Mouse (Mus musculus) left cerebral cortex, postnatal 10 days (tissue): ENCODE data around the gene Dnah6. TPM values are rescaled to one million over a fixed set of nuclear protein-coding genes. Genes with fewer than 3 reads are reported as not detected.

Experiments used
- DNase-seq, 2 experiments: peaks; one replicate each; pipeline ENCODE4 v3.0.0; 2021 to 2022; ENCODE audit warnings: low spot score in 2 of 2, mixed read lengths in 1 of 2; ENCODE audit errors: extremely low spot score in 1 of 2
- intact Hi-C: fragments of 180-260 bp; cut with DNase I; formaldehyde crosslinking; loops from one replicate; pipeline ENCODE4 v1.15.1; 2025
- total RNA-seq, 2 experiments: library from RNA; stranded (reverse); gene quantifications; 2 replicates each; pipeline ENCODE4 v1.2.3; 2021

Dnah6 gene
- total RNA-seq, 2 experiments from 2014 or later, result 1.0 to 1.1 TPM

- DNase-seq, result no peak
- intact Hi-C loops, result no loop called here
Measured at GRCm38 (mm10) chr6:73059596-73060121, 161.8 kb downstream of the Dnah6 start.

- intact Hi-C loops, result no loop called here
- no peak for DNase-seq
Measured at GRCm38 (mm10) chr6:73059162-73059561, 162.3 kb downstream of the Dnah6 start.

GRCm38 (mm10) chr6:73055347-73055746 lies 166.1 kb downstream of the Dnah6 start:
- no peak for DNase-seq
- intact Hi-C loops, result no loop called here

GRCm38 (mm10) chr6:73054807-73055206 lies 166.6 kb downstream of the Dnah6 start:
- peak in 1 of 2 experiments; percentile 20 for DNase-seq
- intact Hi-C loops, result no loop called here

DNA sequence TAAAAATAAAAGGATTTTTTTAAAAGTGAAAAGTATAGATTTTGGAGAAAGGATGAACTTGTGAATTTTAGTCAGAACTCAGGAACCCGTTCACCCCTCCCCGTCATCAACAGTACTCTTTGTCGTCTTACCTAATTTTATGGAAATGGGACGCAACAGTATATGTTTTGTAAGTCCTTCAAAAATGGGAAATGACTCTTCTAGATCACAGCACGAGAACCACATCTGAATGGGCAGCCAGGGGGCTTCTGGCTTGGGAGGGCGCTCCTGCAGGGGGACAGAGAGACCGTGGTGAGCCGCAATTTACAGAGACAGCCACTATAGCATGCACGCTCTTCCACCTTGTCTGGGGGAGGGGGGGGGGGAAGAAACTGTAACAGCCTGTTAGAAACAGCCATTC lies 167.9 kb downstream of the Dnah6 start:
- no peak for DNase-seq
- intact Hi-C loops, result no loop called here

DNA sequence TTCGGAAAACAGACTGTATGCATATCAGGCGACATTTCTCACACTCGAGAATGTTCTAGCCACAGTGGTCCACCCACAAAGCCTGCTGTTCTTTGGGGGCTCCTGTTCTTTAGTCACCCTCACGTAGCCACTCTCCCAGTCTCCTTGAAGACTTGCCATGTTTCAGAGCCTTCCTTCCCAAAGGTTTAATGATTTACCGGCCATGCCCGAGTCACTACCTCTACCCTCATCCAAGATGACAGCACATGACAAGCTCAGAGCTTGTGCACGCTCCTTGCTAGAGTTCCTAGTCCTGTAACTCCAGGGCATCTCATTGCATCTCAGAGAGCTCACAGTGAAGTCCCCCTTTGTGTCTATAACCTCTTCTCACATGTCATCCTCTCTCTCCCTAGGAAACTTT lies 174.2 kb downstream of the Dnah6 start:
- no peak for DNase-seq
- intact Hi-C loops, result no loop called here

DNA sequence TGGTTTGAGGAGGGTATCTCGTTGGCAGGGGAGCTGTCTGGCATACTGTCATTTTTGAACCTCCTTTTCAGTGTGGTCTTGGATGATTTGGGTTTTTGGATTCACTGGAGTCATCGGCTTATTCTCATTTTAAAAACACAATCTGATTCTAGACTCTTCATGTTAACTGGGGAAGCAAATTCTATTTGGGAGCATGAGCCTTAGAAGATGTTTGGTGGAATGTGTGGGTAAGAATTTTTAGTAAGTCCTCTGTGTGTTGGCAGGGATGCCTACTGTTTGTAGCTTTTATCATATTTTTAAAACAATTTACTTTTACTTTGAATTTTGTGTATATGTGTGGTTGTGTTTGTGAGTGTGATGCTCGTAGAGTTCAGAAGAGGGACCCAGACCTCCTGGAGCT lies 175.5 kb downstream of the Dnah6 start:
- intact Hi-C loops, result no loop called here
- DNase-seq, result no peak

DNA sequence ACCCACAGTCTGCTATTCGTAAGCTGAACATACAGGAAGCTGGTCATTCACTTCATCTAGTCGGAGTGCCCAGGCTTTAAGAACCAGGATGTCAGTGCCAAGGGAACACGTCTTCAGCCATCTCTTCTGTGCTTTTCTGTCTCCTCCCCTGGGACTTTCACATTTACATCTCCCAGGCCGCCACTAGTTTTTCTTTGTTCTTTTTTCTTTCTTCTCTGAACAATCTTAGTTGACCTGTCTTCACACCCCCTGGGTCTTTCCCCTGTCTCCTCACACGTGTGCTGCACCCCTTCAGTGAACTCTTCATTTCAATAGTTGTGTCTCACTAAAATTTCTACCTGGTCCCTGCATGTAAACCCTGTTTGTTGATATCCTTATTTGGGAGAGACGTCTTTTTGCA lies 179.2 kb downstream of the Dnah6 start:
- intact Hi-C loops, result no loop called here
- no peak for DNase-seq

DNA sequence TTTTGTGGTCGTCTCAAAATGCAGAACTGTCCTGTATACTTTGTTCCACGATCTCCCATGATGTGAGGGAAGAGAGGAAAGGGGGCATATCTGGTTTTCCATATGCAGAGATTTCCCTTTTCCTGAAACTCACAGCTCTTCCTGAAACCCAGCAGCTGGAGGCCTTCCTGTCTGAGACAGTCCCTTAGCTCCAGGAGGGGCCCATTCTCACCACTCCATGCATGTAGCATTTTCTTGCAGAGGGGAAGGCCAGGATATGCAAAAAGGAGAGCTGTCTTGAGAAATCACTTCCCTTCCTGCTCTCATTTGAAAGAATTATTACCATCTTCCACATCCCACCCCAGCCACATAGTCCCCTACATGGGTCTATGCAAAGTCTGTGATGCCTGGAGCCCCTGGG lies 183.2 kb downstream of the Dnah6 start:
- DNase-seq, result no peak
- intact Hi-C loops, result no loop called here

DNA sequence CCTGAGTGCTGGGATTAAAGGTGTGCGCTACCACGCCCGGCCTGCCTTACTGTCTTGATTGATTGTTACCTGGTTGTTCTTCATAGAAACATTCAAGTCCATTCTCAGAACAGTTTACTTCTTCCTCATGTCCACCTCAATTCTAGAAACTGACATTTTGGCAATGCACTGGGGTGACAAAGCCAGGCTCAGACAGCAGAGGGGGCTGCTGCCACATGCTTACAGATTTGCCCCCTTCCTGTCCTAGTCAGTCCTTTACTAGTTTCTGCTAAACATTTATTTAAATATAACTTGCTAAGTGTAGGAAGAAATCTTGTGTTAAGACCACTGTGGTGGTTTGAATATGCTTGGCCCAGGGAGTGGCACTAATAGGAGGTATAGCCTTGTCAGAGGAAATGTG lies 192.6 kb downstream of the Dnah6 start:
- no peak for DNase-seq
- intact Hi-C loops, result no loop called here

DNA sequence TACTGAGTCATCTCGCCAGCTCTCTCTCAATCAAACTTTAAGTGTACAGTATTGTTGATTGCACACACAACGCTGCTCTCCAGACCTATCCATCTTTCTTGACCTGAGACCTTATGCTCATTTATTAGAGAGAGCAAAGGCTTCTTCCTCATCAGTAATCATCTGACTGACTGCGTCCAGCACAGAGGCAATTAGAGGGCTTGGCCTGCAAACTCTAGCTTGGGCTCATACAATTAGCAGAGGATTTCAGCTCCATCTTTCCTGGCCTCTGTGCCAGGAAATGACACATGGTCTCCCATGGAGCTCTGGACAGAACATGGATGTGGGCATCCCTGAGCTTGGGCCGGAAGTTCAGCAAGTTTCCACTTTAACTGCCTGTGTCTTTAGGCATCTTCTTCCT lies 193.6 kb downstream of the Dnah6 start:
- intact Hi-C loops, result no loop called here
- no peak for DNase-seq

DNA sequence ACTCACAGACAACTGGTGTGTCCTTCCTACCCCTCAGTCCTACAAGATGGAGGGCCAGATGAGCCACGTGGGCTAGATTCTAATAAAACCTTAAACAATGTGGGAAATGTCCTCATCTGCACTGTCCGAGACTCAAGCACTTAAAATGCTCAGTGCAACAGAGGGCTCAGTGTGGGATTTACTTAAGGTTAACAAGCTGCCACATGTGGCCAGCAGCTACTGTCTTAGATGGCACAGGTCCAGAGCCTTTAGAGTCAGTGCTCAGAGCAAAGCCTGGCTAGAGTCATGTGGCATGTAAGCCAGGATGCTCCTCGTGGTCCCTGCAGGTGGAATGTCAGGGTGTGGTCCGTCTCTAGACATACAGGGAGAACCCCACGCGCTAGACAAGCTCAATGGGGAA lies 194.6 kb downstream of the Dnah6 start:
- intact Hi-C loops, result no loop called here
- no peak for DNase-seq

DNA sequence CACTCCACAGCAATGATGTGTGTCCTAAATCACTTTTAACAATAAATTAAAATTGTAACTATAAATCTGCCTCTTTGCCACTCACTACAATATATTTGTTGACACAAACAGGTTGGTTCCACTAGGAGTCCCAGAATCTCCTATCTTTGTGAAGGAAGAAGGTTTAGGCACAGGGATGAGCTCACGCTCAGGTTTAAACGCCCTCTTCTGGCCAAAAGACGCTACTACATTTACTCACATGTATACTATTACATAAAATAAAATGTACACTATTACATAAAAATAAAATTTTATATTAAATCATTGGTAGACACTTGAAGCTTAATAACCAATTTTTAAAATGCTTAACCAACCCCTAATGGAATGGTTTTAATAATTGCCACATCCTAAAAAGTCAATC lies 201.4 kb downstream of the Dnah6 start:
- intact Hi-C loops, result no loop called here
- no peak for DNase-seq

DNA sequence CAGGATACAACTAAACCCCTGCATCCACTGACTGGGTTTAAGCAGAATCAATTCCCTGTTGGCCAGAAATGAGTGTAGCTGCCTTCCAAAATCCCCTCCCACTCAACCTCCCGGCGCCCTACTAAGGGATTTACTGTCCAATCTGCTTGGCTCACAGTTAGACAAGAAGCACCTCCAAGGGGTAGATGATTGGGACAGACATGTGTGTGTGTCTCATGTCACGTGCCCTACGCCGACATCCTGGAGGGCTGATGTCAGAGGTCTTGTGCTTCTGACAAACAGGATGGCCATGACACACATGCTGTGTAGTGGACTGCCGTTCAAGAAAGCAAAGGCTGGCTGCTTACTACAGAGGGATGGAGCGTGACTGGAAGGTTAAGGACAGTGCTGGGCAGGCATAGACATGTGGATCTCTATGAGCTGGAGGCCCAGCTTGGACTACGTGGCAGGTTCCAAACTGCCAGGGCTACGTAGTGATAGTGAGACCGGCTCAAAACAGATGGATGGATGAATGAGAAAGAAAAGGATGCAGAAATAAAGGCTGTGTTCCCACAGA lies 202.6 kb downstream of the Dnah6 start:
- intact Hi-C loops, result no loop called here
- no peak for DNase-seq

DNA sequence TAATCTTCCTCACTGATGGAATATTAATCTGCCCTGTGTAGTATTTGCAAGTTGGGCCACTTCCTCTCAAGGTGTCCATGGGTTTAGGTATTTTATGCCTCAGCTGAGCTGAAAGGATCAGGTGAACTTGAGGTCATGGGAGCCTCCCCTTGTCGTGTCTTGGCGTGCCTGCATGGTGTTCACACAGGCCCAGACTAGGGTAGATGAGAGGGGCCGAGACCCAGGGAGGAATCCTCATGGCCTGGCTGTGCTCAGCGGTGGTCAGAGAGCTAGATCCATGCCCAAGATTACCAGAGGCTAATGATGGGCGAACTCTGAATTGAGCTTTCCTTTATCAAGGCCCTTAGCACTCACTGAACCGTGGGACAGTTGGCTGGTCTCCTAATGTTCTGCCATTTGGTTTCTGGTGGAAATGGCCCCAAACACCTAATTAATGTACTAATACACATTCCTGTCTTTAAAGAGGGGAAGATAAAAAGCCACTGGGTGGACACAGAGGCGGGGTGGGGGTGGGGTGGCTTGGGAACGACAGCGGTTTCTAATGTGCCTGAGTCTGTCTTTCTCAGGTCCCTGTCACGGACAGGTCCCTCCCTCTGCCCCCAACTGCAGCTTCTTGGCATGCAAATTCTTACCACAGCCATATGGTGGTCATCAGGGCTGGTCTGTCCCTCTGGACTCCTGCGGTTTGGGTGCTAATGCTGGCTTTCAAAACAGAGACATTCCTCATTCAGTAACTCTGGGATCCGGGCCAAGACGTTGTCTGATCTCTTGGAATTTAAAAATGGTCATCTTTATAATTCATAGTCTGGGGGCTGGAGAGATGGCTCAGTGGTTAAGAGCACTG lies 206.9 kb downstream of the Dnah6 start:
- intact Hi-C loops, result no loop called here
- DNase-seq, result peak in 1 of 2 experiments; percentile 37

DNA sequence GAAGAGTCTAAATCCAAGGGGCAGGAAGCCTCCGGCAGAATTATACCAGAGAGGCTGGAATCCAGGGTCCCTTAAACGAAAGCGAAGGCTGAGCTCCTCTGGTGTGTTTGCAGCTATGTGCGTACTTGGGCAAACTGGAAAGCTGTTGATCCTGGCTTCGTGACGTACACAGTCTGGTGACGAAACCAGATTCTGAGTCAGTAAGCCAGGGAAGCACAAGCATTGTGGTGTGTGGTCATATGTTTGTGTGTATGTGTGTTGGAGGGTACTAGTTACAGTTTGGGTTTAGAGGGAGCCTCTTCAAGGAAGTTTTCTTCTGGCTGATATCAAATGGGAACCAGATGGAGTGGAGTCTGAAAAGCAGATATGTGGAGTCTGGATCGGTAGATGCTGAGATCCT lies 208.5 kb downstream of the Dnah6 start:
- no peak for DNase-seq
- intact Hi-C loops, result no loop called here

DNA sequence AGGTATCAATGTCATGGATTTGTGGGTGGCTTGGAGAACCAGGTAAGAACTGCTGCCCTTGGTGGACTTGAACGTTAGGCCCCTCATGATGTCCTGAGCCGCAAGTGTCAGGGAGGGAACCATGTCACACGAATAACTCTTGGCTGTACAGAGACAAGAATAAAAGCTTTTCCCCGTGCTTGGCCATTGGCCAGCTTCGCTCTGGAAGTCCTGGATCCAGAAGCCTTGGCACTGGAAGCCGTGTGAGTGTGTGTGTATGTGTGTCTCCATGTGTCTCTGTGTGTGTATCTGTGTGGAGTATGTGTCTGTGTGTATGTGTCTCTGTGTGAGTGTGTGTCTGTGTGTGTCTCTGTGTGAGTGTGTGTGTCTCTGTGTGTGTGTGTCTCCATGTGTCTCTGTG lies 209.6 kb downstream of the Dnah6 start:
- DNase-seq, result peak in 1 of 2 experiments; percentile 52
- intact Hi-C loops, result no loop called here

GRCm38 (mm10) chr6:73010073-73010472 lies 211.4 kb downstream of the Dnah6 start:
- intact Hi-C loops, result no loop called here

DNA sequence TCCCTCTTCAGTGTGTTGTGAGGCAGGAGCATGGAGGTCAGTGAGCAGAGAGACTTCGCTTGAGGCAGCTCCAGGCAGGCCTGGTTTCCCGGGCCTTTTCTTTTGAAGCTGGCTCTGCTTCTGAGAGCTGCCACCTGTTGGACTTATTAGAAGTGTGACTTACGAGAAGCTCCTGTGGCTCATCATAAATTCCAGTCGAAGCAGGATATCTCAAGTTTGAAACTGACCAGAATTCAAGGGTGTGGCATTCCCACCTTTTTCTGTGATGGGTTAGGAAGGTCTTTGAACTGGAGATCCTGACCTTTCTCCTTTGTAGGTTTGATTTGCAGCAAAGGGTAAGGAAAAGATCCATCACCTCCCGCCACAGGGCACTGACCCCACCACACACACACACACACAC lies 217.8 kb downstream of the Dnah6 start:
- intact Hi-C loops, result no loop called here

More at GRCm38 (mm10) chr6:73010073-73010472, 211.4 kb downstream of the Dnah6 start:
- peak; percentile 18 to 73 for DNase-seq

GRCm38 (mm10) chr6:73002391-73002790 lies 219.1 kb downstream of the Dnah6 start:
- DNase-seq, result no peak
- intact Hi-C loops, result no loop called here

More for the DNA sequence above, 217.8 kb downstream of the Dnah6 start:
- DNase-seq, result no peak
